Mouse (Mus musculus): Measurements from ENCODE around the gene Lmod2. TPM values are rescaled to one million over a fixed set of nuclear protein-coding genes. Genes with fewer than 3 reads are reported as not detected.
A peak's percentile ranks its signal among the peaks of the same experiment; 100 is the strongest.

Gene Lmod2
- polyA plus RNA-seq, 1 experiment from 2014 or later: not detected

DNA sequence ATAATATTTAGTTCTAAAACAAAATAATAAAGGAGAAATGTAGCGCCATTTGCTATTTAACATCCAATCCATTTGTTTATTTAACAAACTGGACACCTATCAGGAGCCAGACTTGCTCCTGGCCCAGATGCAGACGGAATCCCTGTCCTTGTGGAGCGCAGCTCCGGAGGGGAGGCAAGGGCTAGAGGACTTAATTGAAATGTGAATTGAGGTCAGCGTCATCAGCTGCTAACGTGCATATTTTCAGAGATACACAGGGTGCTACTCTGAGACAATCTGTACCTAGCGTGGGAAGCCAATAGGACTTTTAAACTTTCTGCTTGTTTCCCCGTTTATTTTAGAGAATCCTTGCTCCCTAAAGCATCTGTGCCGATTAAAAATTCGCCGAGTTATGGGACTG is 27.3 kb upstream of the Lmod2 start:
- Histone ChIP-seq H3K27me3 (ENCODE audit: control insufficient read depth, insufficient read depth, low read length) (no peaks in the 10 kb centered on the region), H3K36me3 (ENCODE audit: control insufficient read depth, insufficient read depth, low read length) (no peaks in the 10 kb centered on the region), H3K4me3 (ENCODE audit: low read length) (no peak overlapping the region), H3K9me3 (ENCODE audit: control insufficient read depth, low read length) (peaks cover 3% of the 10 kb centered on the region; the same call in 1 of the 2 replicates), H3K4me2 (replicated peaks; ENCODE audit: low read depth, low read length) (no peak overlapping the region), H3K27ac (ENCODE audit: low read depth, low read length) (no peak overlapping the region), H3K4me1 (ENCODE audit: control insufficient read depth, insufficient read depth, low read length) (no peaks in the 10 kb centered on the region), H3K9ac (ENCODE audit: low read depth, low read length) (no peak overlapping the region)
- 77% methylated on average over 11 of the region's 11 CpGs for WGBS
- no peak for ATAC-seq (ENCODE audit: low FRiP score, low TSS enrichment)

DNA sequence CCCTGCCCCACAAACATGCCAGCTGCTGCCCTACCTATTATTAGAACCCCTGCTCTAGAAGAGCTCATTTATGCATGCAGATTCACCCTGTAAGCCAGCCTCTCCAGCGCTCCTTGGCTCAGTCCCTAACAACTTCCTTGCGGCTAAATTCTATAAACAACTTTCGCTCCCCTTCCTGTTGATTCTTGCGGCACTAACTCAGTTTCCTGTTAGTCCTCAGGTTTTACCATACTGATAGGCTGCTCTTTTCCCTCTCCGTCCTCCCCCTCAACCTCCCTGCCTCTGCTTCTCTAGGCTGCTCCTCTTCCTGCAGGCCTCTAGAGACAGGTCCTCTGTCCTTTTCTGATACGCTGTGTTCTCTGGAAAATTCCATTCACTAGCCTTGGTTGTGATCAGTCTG is 26.4 kb upstream of the Lmod2 start:
- H3K27ac ChIP-seq (ENCODE audit: low read depth, low read length): no peak overlapping the region
- H3K9me3 ChIP-seq (ENCODE audit: control insufficient read depth, low read length): peaks cover 3% of the 10 kb centered on the region; the same call in 1 of the 2 replicates
- no peak overlapping the region for H3K9ac ChIP-seq (ENCODE audit: low read depth, low read length)
- no peaks in the 10 kb centered on the region for H3K4me1 ChIP-seq (ENCODE audit: control insufficient read depth, insufficient read depth, low read length)
- no peak for ATAC-seq (ENCODE audit: low FRiP score, low TSS enrichment)
- no peaks in the 10 kb centered on the region for H3K36me3 ChIP-seq (ENCODE audit: control insufficient read depth, insufficient read depth, low read length)
- 75% methylated on average over 6 of the region's 6 CpGs for WGBS
- H3K4me3 ChIP-seq (ENCODE audit: low read length): no peak overlapping the region
- H3K4me2 ChIP-seq (replicated peaks; ENCODE audit: low read depth, low read length): no peak overlapping the region
- no peaks in the 10 kb centered on the region for H3K27me3 ChIP-seq (ENCODE audit: control insufficient read depth, insufficient read depth, low read length)

DNA sequence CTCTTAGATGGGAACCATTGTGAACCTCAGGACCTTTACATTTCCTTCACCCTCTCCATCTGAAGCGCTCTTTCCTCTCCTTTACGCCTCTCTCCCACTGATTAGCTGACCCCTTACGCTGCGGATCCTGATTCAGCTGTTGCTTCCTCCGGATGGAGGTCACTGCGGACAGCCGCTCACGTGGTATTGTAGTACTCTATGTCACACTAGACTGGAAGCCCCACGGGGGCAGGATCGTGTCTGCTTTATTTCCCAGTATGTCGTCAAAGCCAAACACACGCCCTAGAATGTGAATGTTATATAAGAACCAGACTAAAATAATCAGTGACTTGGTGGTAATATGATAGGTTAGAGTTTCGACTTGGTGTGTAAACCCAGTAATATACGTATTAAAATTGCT is 25.1 kb upstream of the Lmod2 start:
- H3K4me2 ChIP-seq (replicated peaks; ENCODE audit: low read depth, low read length): no peak overlapping the region
- H3K27me3 ChIP-seq (ENCODE audit: control insufficient read depth, insufficient read depth, low read length): no peaks in the 10 kb centered on the region
- no peaks in the 10 kb centered on the region for H3K4me1 ChIP-seq (ENCODE audit: control insufficient read depth, insufficient read depth, low read length)
- H3K4me3 ChIP-seq (ENCODE audit: low read length): no peak overlapping the region
- no peak overlapping the region for H3K27ac ChIP-seq (ENCODE audit: low read depth, low read length)
- 88% methylated on average over 14 of the region's 14 CpGs for WGBS
- H3K36me3 ChIP-seq (ENCODE audit: control insufficient read depth, insufficient read depth, low read length): no peaks in the 10 kb centered on the region
- no peak overlapping the region for H3K9ac ChIP-seq (ENCODE audit: low read depth, low read length)
- ATAC-seq (ENCODE audit: low FRiP score, low TSS enrichment): no peak
- peaks cover 3% of the 10 kb centered on the region; the same call in 1 of the 2 replicates for H3K9me3 ChIP-seq (ENCODE audit: control insufficient read depth, low read length)

DNA sequence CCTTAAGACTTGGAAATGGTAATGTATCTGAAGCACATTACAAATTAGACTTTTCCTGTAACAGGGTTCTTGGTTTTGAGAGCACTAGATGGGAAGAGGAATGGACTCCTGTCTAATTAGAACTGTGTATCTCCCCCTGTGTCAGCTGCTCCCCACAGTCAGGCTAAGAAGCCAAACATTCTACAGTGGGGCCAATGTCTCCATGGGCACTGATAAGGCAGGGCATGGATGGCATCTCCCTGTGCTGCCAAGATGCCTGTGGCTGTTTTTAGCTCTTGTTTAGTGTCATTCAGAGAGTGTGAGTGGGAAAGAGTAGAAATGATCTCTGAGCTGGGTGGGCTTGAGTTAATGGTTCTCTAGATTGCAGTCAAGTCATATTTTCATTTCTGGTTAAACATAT is 24.2 kb upstream of the Lmod2 start:
- Histone ChIP-seq H3K27me3 (ENCODE audit: control insufficient read depth, insufficient read depth, low read length) (no peaks in the 10 kb centered on the region), H3K9ac (ENCODE audit: low read depth, low read length) (no peak overlapping the region), H3K4me3 (ENCODE audit: low read length) (no peak overlapping the region), H3K9me3 (ENCODE audit: control insufficient read depth, low read length) (peaks cover 3% of the 10 kb centered on the region; the same call in 1 of the 2 replicates), H3K4me2 (replicated peaks; ENCODE audit: low read depth, low read length) (no peak overlapping the region), H3K27ac (ENCODE audit: low read depth, low read length) (no peak overlapping the region), H3K4me1 (ENCODE audit: control insufficient read depth, insufficient read depth, low read length) (no peaks in the 10 kb centered on the region), H3K36me3 (ENCODE audit: control insufficient read depth, insufficient read depth, low read length) (no peaks in the 10 kb centered on the region)
- ATAC-seq (ENCODE audit: low FRiP score, low TSS enrichment): no peak

DNA sequence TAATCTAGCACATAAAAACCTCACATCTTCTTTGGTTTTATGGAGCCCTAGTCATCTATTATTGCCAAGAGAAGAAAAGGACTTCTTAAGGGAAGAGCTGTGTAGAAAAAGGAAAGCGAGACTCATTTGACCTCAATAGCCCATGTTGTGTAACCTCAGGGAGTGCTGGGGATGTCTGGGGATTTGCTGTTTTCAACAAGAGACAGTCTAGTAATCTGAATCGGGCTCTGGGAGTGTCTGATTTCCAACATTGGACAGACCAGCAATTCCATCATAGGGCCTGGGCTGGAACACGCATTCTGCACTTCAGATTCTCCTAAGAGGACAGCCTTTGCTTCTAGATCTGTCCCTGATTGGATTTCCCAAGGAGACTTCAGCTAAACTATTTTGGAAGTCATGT is 14.1 kb upstream of the Lmod2 start:
- Histone ChIP-seq H3K4me3 (ENCODE audit: low read length) (no peak overlapping the region), H3K36me3 (ENCODE audit: control insufficient read depth, insufficient read depth, low read length) (no peaks in the 10 kb centered on the region), H3K4me2 (replicated peaks; ENCODE audit: low read depth, low read length) (no peak overlapping the region), H3K4me1 (ENCODE audit: control insufficient read depth, insufficient read depth, low read length) (no peaks in the 10 kb centered on the region), H3K9me3 (ENCODE audit: control insufficient read depth, low read length) (no peaks in the 10 kb centered on the region), H3K9ac (ENCODE audit: low read depth, low read length) (no peak overlapping the region), H3K27ac (ENCODE audit: low read depth, low read length) (no peak overlapping the region), H3K27me3 (ENCODE audit: control insufficient read depth, insufficient read depth, low read length) (no peaks in the 10 kb centered on the region)
- no peak for ATAC-seq (ENCODE audit: low FRiP score, low TSS enrichment)
- 86% methylated on average over 3 of the region's 3 CpGs for WGBS

DNA sequence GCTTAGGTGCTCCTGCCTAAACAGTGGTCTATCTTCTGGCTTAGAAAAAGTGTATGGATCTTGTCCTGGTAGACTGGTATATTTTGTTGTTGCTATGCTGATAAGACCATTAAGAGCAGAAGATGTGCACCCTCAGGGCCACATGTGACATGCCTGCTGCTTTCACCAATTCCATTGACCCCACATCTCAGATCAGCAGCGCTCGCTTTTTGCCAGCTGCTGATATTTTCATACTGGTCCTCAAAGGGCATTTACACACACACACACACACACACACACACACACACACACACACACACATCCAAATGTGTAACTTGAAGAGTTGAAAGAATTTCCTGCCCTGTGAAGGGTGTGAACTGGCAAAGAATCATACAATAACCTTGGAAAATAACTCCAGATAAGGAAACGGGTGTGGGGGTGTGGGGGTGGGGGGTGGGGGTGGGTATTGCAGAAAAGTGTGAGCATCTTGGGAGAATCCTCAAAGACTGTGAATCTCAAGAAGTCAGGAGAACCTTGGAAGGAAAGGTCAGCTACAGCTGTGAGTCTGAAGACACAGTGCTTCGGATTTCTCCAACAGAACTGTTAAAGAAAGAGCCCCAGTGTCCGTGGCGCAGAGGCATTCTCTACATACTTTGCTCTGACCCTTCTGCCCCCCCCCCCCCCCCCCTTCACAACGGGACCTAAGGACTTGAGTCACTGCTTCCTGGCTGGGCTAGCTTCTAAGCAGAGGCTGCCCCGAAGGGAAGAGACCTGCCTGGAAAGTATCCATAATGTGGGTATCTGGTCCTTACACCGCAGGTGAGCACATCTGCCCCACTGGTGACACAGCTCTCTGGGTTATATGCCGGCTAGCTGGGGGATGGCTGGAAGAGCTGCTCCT is 11.9 kb upstream of the Lmod2 start:
- peak overlapping the region; percentile 71; the same call in 1 of the 2 replicates for H3K27ac ChIP-seq (ENCODE audit: low read depth, low read length)
- WGBS: 54% methylated on average over 9 of the region's 10 CpGs
- ATAC-seq (ENCODE audit: low FRiP score, low TSS enrichment): peak; percentile 53; the same call in 1 of the 2 replicates
- H3K4me3 ChIP-seq (ENCODE audit: low read length): no peak overlapping the region
- H3K9me3 ChIP-seq (ENCODE audit: control insufficient read depth, low read length): no peaks in the 10 kb centered on the region
- H3K9ac ChIP-seq (ENCODE audit: low read depth, low read length): no peak overlapping the region
- H3K4me1 ChIP-seq (ENCODE audit: control insufficient read depth, insufficient read depth, low read length): no peaks in the 10 kb centered on the region
- no peak overlapping the region for H3K4me2 ChIP-seq (replicated peaks; ENCODE audit: low read depth, low read length)
- no peaks in the 10 kb centered on the region for H3K27me3 ChIP-seq (ENCODE audit: control insufficient read depth, insufficient read depth, low read length)
- H3K36me3 ChIP-seq (ENCODE audit: control insufficient read depth, insufficient read depth, low read length): no peaks in the 10 kb centered on the region

DNA sequence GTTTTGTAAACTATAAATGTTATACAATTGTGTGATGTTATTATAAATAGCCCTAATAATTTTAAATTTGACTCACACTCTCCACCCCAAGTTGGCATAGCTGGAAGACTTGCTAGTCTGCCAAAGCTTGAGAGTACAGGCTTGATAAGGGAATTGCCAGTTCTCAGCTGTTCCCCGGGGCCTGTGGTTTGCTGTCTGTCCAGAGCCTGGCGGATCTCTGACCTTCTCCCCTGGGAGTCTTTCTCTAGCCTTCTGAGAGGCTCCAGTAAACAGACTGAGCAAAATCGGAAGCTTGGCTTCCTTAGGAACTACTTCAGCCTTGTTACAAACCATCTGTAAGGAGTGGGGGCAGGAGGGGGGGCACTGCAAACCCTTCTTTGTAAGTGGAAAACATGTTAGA is 10.7 kb upstream of the Lmod2 start:
- Histone ChIP-seq H3K36me3 (ENCODE audit: control insufficient read depth, insufficient read depth, low read length) (no peaks in the 10 kb centered on the region), H3K9me3 (ENCODE audit: control insufficient read depth, low read length) (no peaks in the 10 kb centered on the region), H3K27ac (ENCODE audit: low read depth, low read length) (no peak overlapping the region), H3K9ac (ENCODE audit: low read depth, low read length) (no peak overlapping the region), H3K4me2 (replicated peaks; ENCODE audit: low read depth, low read length) (no peak overlapping the region; the same call in 1 of the 2 replicates), H3K27me3 (ENCODE audit: control insufficient read depth, insufficient read depth, low read length) (no peaks in the 10 kb centered on the region), H3K4me3 (ENCODE audit: low read length) (no peak overlapping the region), H3K4me1 (ENCODE audit: control insufficient read depth, insufficient read depth, low read length) (no peaks in the 10 kb centered on the region)
- WGBS: 42% methylated on average over 3 of the region's 3 CpGs
- ATAC-seq (ENCODE audit: low FRiP score, low TSS enrichment): no peak

DNA sequence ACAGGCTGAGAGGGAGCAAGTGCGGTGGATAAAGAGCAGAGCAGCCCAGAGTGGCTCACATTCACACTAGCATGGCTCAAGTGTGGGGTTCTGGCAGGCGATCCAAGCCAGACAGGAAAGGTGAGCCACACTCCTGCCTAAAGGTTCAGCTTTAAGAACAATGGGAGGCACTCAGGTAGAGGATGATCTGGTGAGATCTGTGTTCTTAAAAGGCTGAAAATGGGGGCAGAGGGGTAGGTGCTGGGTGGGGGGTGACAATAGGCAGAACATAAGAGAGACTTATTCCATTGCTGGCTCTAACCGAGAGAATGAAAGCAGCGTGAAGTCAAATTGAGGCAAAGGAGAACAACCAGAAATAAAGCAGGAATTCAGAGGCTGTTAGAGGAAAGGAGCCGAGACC is 7.3 kb upstream of the Lmod2 start:
- 91% methylated on average over 5 of the region's 5 CpGs for WGBS
- no peaks in the 10 kb centered on the region for H3K27me3 ChIP-seq (ENCODE audit: control insufficient read depth, insufficient read depth, low read length)
- no peak overlapping the region for H3K4me3 ChIP-seq (ENCODE audit: low read length)
- no peaks in the 10 kb centered on the region for H3K9me3 ChIP-seq (ENCODE audit: control insufficient read depth, low read length)
- no peak overlapping the region for H3K27ac ChIP-seq (ENCODE audit: low read depth, low read length)
- no peaks in the 10 kb centered on the region for H3K36me3 ChIP-seq (ENCODE audit: control insufficient read depth, insufficient read depth, low read length)
- ATAC-seq (ENCODE audit: low FRiP score, low TSS enrichment): no peak
- no peak overlapping the region for H3K4me2 ChIP-seq (replicated peaks; ENCODE audit: low read depth, low read length)
- no peaks in the 10 kb centered on the region for H3K4me1 ChIP-seq (ENCODE audit: control insufficient read depth, insufficient read depth, low read length)
- H3K9ac ChIP-seq (ENCODE audit: low read depth, low read length): no peak overlapping the region

DNA sequence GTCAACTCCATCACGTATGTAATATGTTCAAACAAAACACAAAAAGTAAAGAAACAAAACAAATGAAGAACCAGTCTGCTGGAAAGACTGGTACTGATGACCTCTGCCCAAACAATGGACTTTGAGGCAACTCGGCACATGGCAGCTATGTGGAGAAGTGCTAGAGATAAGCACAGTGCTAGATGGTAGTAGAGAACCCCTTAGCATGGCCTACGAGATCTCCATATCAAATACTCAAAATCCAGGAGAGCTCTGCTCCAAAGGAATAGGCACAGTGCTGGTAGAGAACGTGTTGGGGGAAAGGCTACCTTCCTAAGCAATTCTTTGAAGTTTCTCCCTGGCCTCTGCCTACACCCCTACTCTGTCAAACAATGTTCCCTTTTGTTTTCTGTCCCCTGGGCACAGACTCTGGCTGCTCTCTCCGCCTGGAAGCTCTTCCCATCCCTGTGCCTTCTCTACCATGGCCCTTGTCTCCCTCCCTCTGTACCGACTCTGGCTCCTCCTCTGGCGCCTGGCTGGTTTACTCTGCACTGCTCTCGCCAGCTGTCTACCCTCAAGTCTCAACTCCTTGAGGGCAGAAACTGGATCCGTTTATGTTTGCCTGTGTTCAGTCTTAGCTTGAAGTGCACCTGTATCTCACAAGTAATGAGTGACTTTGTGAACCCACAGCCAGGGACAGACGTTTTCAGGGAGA is 5.9 kb upstream of the Lmod2 start:
- H3K4me3 ChIP-seq (ENCODE audit: low read length): no peak overlapping the region
- peak overlapping the region; percentile 19; the same call in 1 of the 2 replicates for H3K27ac ChIP-seq (ENCODE audit: low read depth, low read length)
- WGBS: 46% methylated on average over 10 of the region's 10 CpGs
- ATAC-seq (ENCODE audit: low FRiP score, low TSS enrichment): peak; percentile 93
- no peaks in the 10 kb centered on the region for H3K36me3 ChIP-seq (ENCODE audit: control insufficient read depth, insufficient read depth, low read length)
- H3K9me3 ChIP-seq (ENCODE audit: control insufficient read depth, low read length): no peaks in the 10 kb centered on the region
- H3K27me3 ChIP-seq (ENCODE audit: control insufficient read depth, insufficient read depth, low read length): no peaks in the 10 kb centered on the region
- no peaks in the 10 kb centered on the region for H3K4me1 ChIP-seq (ENCODE audit: control insufficient read depth, insufficient read depth, low read length)
- H3K4me2 ChIP-seq (replicated peaks; ENCODE audit: low read depth, low read length): no peak overlapping the region
- H3K9ac ChIP-seq (ENCODE audit: low read depth, low read length): no peak overlapping the region

Measured in kidney, embryonic 14.5 days (tissue).